Mouse (Mus musculus): ENCODE measurements around the gene Lhfpl2. TPM values are rescaled to one million over a fixed set of nuclear protein-coding genes. Genes with fewer than 3 reads are reported as not detected.

The Lhfpl2 gene
- polyA plus RNA-seq, 1 experiment from 2014 or later, result 24.4 TPM

GRCm38 (mm10) chr13:94164501-94164900 lies 106.9 kb downstream of the Lhfpl2 start:
- H3K4me1 ChIP-seq (replicated peaks), result peaks cover 12% of the 10 kb centered on the region
- H3K27me3 ChIP-seq (replicated peaks), result no peaks in the 10 kb centered on the region
- no peak overlapping the region for H3K9ac ChIP-seq
- no peaks in the 10 kb centered on the region for H3K9me3 ChIP-seq (replicated peaks)
- no peak overlapping the region for H3K4me2 ChIP-seq
- no peaks in the 10 kb centered on the region for H3K36me3 ChIP-seq
- no peak for ATAC-seq (ENCODE audit: insufficient number of reproducible peaks, low FRiP score)
- 64% methylated on average over 6 of the region's 6 CpGs for WGBS
- no peak overlapping the region for H3K4me3 ChIP-seq
- no peak overlapping the region for H3K27ac ChIP-seq (ENCODE audit: poor library complexity, severe bottlenecking)

GRCm38 (mm10) chr13:94168319-94168718 lies 110.7 kb downstream of the Lhfpl2 start:
- Histone ChIP-seq H3K27ac (ENCODE audit: poor library complexity, severe bottlenecking) (no peak overlapping the region), H3K4me2 (no peak overlapping the region), H3K36me3 (no peaks in the 10 kb centered on the region), H3K4me3 (no peak overlapping the region), H3K4me1 (replicated peaks) (peaks cover 29% of the 10 kb centered on the region), H3K27me3 (replicated peaks) (no peaks in the 10 kb centered on the region), H3K9me3 (replicated peaks) (no peaks in the 10 kb centered on the region), H3K9ac (no peak overlapping the region)
- no peak for ATAC-seq (ENCODE audit: insufficient number of reproducible peaks, low FRiP score)
- WGBS, result 77% methylated on average over 5 of the region's 5 CpGs

- no peak overlapping the region for H3K9ac ChIP-seq
- H3K27ac ChIP-seq (ENCODE audit: poor library complexity, severe bottlenecking), result no peak overlapping the region
- peaks cover 38% of the 10 kb centered on the region for H3K4me1 ChIP-seq (replicated peaks)
- no peaks in the 10 kb centered on the region for H3K9me3 ChIP-seq (replicated peaks)
- no peaks in the 10 kb centered on the region for H3K27me3 ChIP-seq (replicated peaks)
- no peaks in the 10 kb centered on the region for H3K36me3 ChIP-seq
- no peak overlapping the region for H3K4me2 ChIP-seq
- no peak for ATAC-seq (ENCODE audit: insufficient number of reproducible peaks, low FRiP score)
- H3K4me3 ChIP-seq, result no peak overlapping the region
- 52% methylated on average over 6 of the region's 6 CpGs for WGBS
These were observed 111.8 kb downstream of the Lhfpl2 start for GRCm38 (mm10) chr13:94169325-94169916.

GRCm38 (mm10) chr13:94171612-94172011 lies 114.0 kb downstream of the Lhfpl2 start:
- 42% methylated on average over 5 of the region's 5 CpGs for WGBS
- H3K27ac ChIP-seq (ENCODE audit: poor library complexity, severe bottlenecking), result peak overlapping the region; percentile 12; the same call in 1 of the 2 replicates
- H3K4me1 ChIP-seq (replicated peaks), result peaks cover 52% of the 10 kb centered on the region

GRCm38 (mm10) chr13:94172533-94173310 lies 115.1 kb downstream of the Lhfpl2 start:
- H3K4me3 ChIP-seq, result no peak overlapping the region
- no peaks in the 10 kb centered on the region for H3K27me3 ChIP-seq (replicated peaks)
- peaks cover 52% of the 10 kb centered on the region for H3K4me1 ChIP-seq (replicated peaks)
- H3K4me2 ChIP-seq, result no peak overlapping the region
- H3K36me3 ChIP-seq, result no peaks in the 10 kb centered on the region
- H3K9ac ChIP-seq, result no peak overlapping the region
- no peaks in the 10 kb centered on the region for H3K9me3 ChIP-seq (replicated peaks)
- WGBS, result 71% methylated on average over 15 of the region's 15 CpGs
- no peak for ATAC-seq (ENCODE audit: insufficient number of reproducible peaks, low FRiP score)
- H3K27ac ChIP-seq (ENCODE audit: poor library complexity, severe bottlenecking), result no peak overlapping the region

More at GRCm38 (mm10) chr13:94171612-94172011, 114.0 kb downstream of the Lhfpl2 start:
- no peak for ATAC-seq (ENCODE audit: insufficient number of reproducible peaks, low FRiP score)
- no peak overlapping the region for H3K4me2 ChIP-seq
- no peaks in the 10 kb centered on the region for H3K27me3 ChIP-seq (replicated peaks)
- H3K36me3 ChIP-seq, result no peaks in the 10 kb centered on the region
- no peak overlapping the region for H3K9ac ChIP-seq
- H3K4me3 ChIP-seq, result no peak overlapping the region
- H3K9me3 ChIP-seq (replicated peaks), result no peaks in the 10 kb centered on the region

- ATAC-seq (ENCODE audit: insufficient number of reproducible peaks, low FRiP score), result peak; percentile 51; the same call in 1 of the 2 replicates
- Histone ChIP-seq H3K4me3 (peak overlapping the region; percentile 57), H3K36me3 (0 out of 2 replicates have a peak, but pooled peaks cover 5% of the 10 kb centered on the region), H3K27ac (ENCODE audit: poor library complexity, severe bottlenecking) (peak overlapping the region; percentile 46), H3K4me2 (peak overlapping the region; percentile 95), H3K9me3 (replicated peaks) (no peaks in the 10 kb centered on the region), H3K27me3 (replicated peaks) (no peaks in the 10 kb centered on the region), H3K4me1 (replicated peaks) (peaks cover 59% of the 10 kb centered on the region), H3K9ac (peak overlapping the region; percentile 64)
- WGBS, result 2% methylated on average over 53 of the region's 55 CpGs
These were observed 116.3 kb downstream of the Lhfpl2 start for GRCm38 (mm10) chr13:94173633-94174576.

GRCm38 (mm10) chr13:94174577-94175279 lies 117.1 kb downstream of the Lhfpl2 start:
- Histone ChIP-seq H3K4me3 (peak overlapping the region; percentile 57), H3K36me3 (0 out of 2 replicates have a peak, but pooled peaks cover 7% of the 10 kb centered on the region), H3K27ac (ENCODE audit: poor library complexity, severe bottlenecking) (no peak overlapping the region), H3K4me2 (peak overlapping the region; percentile 95), H3K4me1 (replicated peaks) (peaks cover 52% of the 10 kb centered on the region), H3K9me3 (replicated peaks) (no peaks in the 10 kb centered on the region), H3K27me3 (replicated peaks) (no peaks in the 10 kb centered on the region), H3K9ac (peak overlapping the region; percentile 64)
- ATAC-seq (ENCODE audit: insufficient number of reproducible peaks, low FRiP score), result no peak
- WGBS, result 20% methylated on average over 16 of the region's 16 CpGs

- 0 out of 2 replicates have a peak, but pooled peaks cover 7% of the 10 kb centered on the region for H3K36me3 ChIP-seq
- H3K9me3 ChIP-seq (replicated peaks), result no peaks in the 10 kb centered on the region
- no peaks in the 10 kb centered on the region for H3K27me3 ChIP-seq (replicated peaks)
- H3K4me3 ChIP-seq, result peak overlapping the region; percentile 57; the same call in 1 of the 2 replicates
- ATAC-seq (ENCODE audit: insufficient number of reproducible peaks, low FRiP score), result no peak
- 0 out of 2 replicates have a peak overlapping the region, but pooled peaks have one; percentile 32 for H3K9ac ChIP-seq
- H3K27ac ChIP-seq (ENCODE audit: poor library complexity, severe bottlenecking), result no peak overlapping the region
- H3K4me1 ChIP-seq (replicated peaks), result peaks cover 52% of the 10 kb centered on the region
- 36% methylated on average over 6 of the region's 6 CpGs for WGBS
- peak overlapping the region; percentile 95 for H3K4me2 ChIP-seq
These were observed 117.9 kb downstream of the Lhfpl2 start for GRCm38 (mm10) chr13:94175379-94176050.

- H3K27ac ChIP-seq (ENCODE audit: poor library complexity, severe bottlenecking), result no peak overlapping the region
- H3K4me2 ChIP-seq, result no peak overlapping the region
- WGBS, result 56% methylated on average over 7 of the region's 7 CpGs
- no peaks in the 10 kb centered on the region for H3K9me3 ChIP-seq (replicated peaks)
- H3K27me3 ChIP-seq (replicated peaks), result no peaks in the 10 kb centered on the region
- H3K4me3 ChIP-seq, result no peak overlapping the region
- H3K36me3 ChIP-seq, result 0 out of 2 replicates have a peak, but pooled peaks cover 7% of the 10 kb centered on the region
- H3K9ac ChIP-seq, result no peak overlapping the region
- peaks cover 41% of the 10 kb centered on the region for H3K4me1 ChIP-seq (replicated peaks)
- ATAC-seq (ENCODE audit: insufficient number of reproducible peaks, low FRiP score), result no peak
These were observed 119.6 kb downstream of the Lhfpl2 start for GRCm38 (mm10) chr13:94177148-94177547.
